Mouse (Mus musculus) embryonic facial prominence, embryonic 10.5 days (tissue): ENCODE results near the gene Zfp523. TPM values are rescaled to one million over a fixed set of nuclear protein-coding genes. Genes with fewer than 3 reads are reported as not detected.

Experiments used
- DNase-seq: peaks from one replicate; pipeline ENCODE4 v3.0.0-alpha.2; 2017; ENCODE audit warnings: low spot score
- H3K27ac ChIP-seq: fragments of 300-500 bp; sonication (generic); replicated peaks from 2 replicates; pipeline ENCODE4 v1.5.1; 2016; ENCODE audit warnings: mild to moderate bottlenecking
- H3K27me3 ChIP-seq: fragments of 300-500 bp; sonication (generic); replicated peaks from 2 replicates; pipeline ENCODE4 v1.6.1; 2016; ENCODE audit warnings: low read depth, mild to moderate bottlenecking; ENCODE audit not compliant: poor library complexity, severe bottlenecking
- H3K36me3 ChIP-seq: fragments of 300-500 bp; sonication (generic); replicated peaks from 2 replicates; pipeline ENCODE4 v1.6.1; 2016; ENCODE audit warnings: mild to moderate bottlenecking, moderate library complexity
- H3K4me1 ChIP-seq: fragments of 300-500 bp; sonication (generic); 2 replicates; pipeline ENCODE4 v1.6.1; 2016
- H3K4me3 ChIP-seq: fragments of 300-500 bp; sonication (generic); 2 replicates; pipeline ENCODE4 v1.5.1; 2016; ENCODE audit warnings: mild to moderate bottlenecking, moderate library complexity
- H3K9me3 ChIP-seq: fragments of 300-500 bp; sonication (generic); 2 replicates; pipeline ENCODE4 v1.6.1; 2016; ENCODE audit warnings: mild to moderate bottlenecking
- WGBS: fragments of 180-500 bp; shearing (Covaris S2); methylation state at CpG from one replicate; pipeline ENCODE4 v1.1.7; 2016; 5-methylcytosine and 5-hydroxymethylcytosine counted together
- polyA plus RNA-seq: library from polyadenylated mRNA; unstranded; fragments of >200 nt; fragmentation: Nextera tagmentation; extraction: Ambion mirVana; gene quantifications from 2 replicates; pipeline ENCODE4 v1.2.1, GENCODE M21; 2016

Zfp523 gene
- polyA plus RNA-seq, 1 experiment from 2014 or later: 35.9 TPM

DNA sequence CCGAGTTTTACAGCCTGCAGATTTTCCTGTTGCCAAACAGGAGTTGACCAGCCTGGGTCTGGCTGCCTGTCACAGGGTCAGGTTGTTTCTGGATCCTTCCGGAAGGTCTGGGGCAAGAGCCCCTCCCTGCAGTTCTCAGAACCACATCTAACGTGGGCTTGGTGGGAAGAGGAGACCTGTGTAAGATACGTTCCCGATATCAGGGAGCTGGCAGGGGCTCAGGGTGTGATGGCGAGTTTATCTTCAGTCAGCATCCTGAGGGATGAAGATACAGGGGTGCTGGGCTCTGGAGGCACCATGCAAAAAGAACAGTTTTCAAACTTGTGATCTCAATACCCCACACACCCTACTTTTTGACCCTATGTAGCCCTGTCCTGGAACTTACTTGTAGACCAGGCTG is 60.9 kb downstream of the Zfp523 start:
- H3K4me1 ChIP-seq: peaks cover 30% of the 10 kb centered on the region
- 84% methylated on average over 6 of the region's 6 CpGs for WGBS
- DNase-seq: no peak
- H3K9me3 ChIP-seq: no peaks in the 10 kb centered on the region
- no peaks in the 10 kb centered on the region for H3K27me3 ChIP-seq
- no peak overlapping the region for H3K4me3 ChIP-seq
- H3K36me3 ChIP-seq: peaks cover 52% of the 10 kb centered on the region
- no peak overlapping the region for H3K27ac ChIP-seq

DNA sequence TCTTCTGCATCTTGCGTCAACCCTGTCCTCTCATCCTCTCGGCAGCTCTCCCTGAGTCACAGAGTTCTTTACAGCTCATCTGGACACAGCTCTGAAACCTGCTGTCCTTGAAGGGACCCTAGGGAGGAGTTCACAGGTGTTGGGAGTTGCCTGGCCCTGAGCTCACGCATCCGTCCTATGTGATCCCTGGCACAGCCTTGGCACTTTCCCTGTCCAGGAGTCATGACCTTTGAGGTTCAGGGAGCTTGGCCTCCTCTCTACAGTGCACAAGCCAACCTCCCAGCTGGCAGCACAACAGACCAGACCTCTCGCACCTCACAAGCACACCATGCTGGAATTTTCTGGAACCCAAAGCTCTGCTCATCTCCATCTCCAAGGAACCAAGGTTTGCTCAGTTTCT is 63.9 kb downstream of the Zfp523 start:
- Histone ChIP-seq H3K4me3 (no peak overlapping the region), H3K27me3 (no peaks in the 10 kb centered on the region), H3K4me1 (peaks cover 27% of the 10 kb centered on the region), H3K36me3 (peaks cover 61% of the 10 kb centered on the region), H3K9me3 (no peaks in the 10 kb centered on the region), H3K27ac (no peak overlapping the region)
- WGBS: 95% methylated on average over 5 of the region's 5 CpGs
- no peak for DNase-seq

- 88% methylated on average over 6 of the region's 6 CpGs for WGBS
- DNase-seq: no peak
- H3K4me1 ChIP-seq: peaks cover 38% of the 10 kb centered on the region
- H3K4me3 ChIP-seq: no peak overlapping the region
- no peaks in the 10 kb centered on the region for H3K9me3 ChIP-seq
- no peak overlapping the region for H3K27ac ChIP-seq
- peaks cover 57% of the 10 kb centered on the region for H3K36me3 ChIP-seq
- H3K27me3 ChIP-seq: no peaks in the 10 kb centered on the region
These were observed 65.4 kb downstream of the Zfp523 start for GRCm38 (mm10) chr17:28242296-28242695.

DNA sequence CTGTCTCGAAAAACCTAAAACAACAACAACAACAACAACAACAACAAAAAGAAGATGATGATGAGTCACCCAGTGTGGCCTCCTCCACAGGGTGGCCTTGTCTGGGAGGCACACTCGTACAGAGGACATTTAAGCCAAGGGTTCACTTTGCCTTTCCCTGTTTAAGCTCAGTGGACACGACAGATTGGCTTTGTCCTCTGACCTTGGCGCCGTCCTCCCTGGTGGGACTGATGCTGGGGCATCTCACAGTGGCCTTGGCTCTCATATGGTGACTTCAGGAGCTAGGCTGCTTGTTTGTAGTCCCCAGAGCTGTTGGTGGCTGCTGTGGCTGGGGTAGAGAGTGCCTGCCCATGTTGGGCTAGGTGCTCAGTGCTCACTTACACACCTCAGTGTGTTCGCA is 67.3 kb downstream of the Zfp523 start:
- no peaks in the 10 kb centered on the region for H3K27me3 ChIP-seq
- peaks cover 42% of the 10 kb centered on the region for H3K36me3 ChIP-seq
- no peaks in the 10 kb centered on the region for H3K9me3 ChIP-seq
- H3K4me3 ChIP-seq: no peak overlapping the region
- H3K27ac ChIP-seq: peak overlapping the region; percentile 67; the same call in 1 of the 2 replicates
- DNase-seq: no peak
- H3K4me1 ChIP-seq: peaks cover 46% of the 10 kb centered on the region
- whole genome bisulfite sequencing: 83% methylated on average over 6 of the region's 6 CpGs

- H3K36me3 ChIP-seq: peaks cover 38% of the 10 kb centered on the region
- no peak overlapping the region for H3K4me3 ChIP-seq
- H3K4me1 ChIP-seq: peaks cover 46% of the 10 kb centered on the region
- 29% methylated on average over 6 of the region's 6 CpGs for WGBS
- no peaks in the 10 kb centered on the region for H3K9me3 ChIP-seq
- peak overlapping the region; percentile 67 for H3K27ac ChIP-seq
- DNase-seq: peak; percentile 38
- H3K27me3 ChIP-seq: no peaks in the 10 kb centered on the region
These were observed 67.8 kb downstream of the Zfp523 start for GRCm38 (mm10) chr17:28244714-28245113.

DNA sequence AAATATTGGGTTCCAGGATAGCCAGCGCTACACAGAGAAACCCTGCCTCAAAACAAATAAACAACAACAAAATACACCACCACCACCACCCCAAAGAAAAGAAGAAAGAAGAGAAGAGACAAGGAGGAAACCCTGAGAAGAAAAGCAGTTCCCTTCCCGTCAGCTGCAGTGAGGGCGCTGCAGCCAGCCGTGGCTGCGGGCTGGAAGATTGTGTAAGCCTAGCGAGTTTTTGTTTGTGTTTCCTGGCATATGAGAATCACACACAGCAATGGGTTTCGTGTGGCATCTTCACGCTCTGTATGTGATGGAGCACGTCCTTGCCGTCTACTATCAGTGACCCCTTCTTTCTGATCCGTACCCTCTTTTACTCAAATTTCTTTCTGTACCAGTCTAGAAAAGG is 69.7 kb downstream of the Zfp523 start:
- Histone ChIP-seq H3K9me3 (no peaks in the 10 kb centered on the region), H3K36me3 (peaks cover 28% of the 10 kb centered on the region), H3K4me3 (no peak overlapping the region), H3K27me3 (no peaks in the 10 kb centered on the region), H3K4me1 (peaks cover 46% of the 10 kb centered on the region), H3K27ac (peak overlapping the region; percentile 75)
- WGBS: 75% methylated on average over 11 of the region's 11 CpGs
- DNase-seq: no peak

GRCm38 (mm10) chr17:28247613-28248012 is 70.7 kb downstream of the Zfp523 start:
- WGBS: 35% methylated on average over 6 of the region's 6 CpGs
- no peaks in the 10 kb centered on the region for H3K27me3 ChIP-seq
- peak overlapping the region; percentile 75 for H3K27ac ChIP-seq
- DNase-seq: peak; percentile 67
- H3K4me3 ChIP-seq: no peak overlapping the region
- H3K4me1 ChIP-seq: peaks cover 41% of the 10 kb centered on the region
- peaks cover 26% of the 10 kb centered on the region for H3K36me3 ChIP-seq
- no peaks in the 10 kb centered on the region for H3K9me3 ChIP-seq

DNA sequence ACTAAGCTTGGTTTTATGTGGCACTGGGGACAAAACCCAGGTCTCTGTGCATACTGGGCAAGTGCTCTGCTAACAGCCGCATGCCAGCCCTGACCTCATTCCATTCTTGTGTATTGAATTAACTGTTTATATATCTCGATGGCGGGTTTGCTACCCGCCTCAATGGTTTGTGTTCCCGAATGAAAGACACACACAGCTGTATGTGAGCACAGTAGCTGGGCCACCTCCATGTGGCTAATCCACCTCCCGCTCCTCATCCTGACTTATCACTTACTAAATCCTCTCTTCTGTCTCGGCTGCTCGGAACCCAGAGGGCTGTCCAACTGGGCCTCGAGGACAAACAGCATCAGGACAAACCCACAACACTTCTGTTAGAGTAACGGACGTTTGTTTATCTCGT is 72.1 kb downstream of the Zfp523 start:
- H3K27me3 ChIP-seq: no peaks in the 10 kb centered on the region
- no peak overlapping the region for H3K4me3 ChIP-seq
- no peak for DNase-seq
- no peak overlapping the region for H3K27ac ChIP-seq
- H3K4me1 ChIP-seq: peaks cover 43% of the 10 kb centered on the region
- WGBS: 84% methylated on average over 12 of the region's 12 CpGs
- peaks cover 16% of the 10 kb centered on the region; the same call in 1 of the 2 replicates for H3K36me3 ChIP-seq
- no peaks in the 10 kb centered on the region for H3K9me3 ChIP-seq

DNA sequence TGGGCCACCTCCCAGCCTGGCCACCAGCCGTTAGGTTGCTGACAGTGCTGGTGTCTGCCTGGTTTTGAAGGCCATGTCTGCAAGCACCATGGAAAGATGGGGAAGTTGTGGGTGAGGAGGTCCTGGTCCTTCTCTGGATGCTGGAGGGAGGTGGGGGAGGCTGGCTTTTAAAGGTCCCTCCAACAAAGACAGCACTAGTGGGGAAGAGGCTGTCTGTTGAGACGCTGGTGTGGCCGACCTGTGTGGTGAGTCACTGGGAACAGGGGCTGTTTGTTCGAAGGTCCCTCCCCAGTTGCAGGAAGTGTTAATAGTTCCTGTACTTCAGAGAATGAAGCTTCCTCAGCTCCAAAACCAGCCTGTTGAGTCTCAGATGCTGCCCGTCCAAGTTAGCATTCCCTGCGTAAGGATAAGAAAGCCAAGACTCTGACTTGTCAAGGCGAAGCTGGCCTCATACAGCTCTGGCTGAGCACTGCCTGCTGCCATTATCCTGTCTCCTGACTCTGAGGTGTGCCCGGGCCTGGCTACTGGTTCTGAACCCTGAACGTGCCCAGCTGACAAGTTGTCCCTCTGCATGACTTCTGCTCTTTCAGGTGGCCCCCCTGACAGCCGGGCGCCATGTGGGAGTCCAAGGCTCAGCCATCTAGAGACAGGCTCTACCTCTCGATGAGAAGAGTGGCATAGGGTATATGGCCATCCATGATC is 74.8 kb downstream of the Zfp523 start:
- no peak for DNase-seq
- no peak overlapping the region for H3K4me3 ChIP-seq
- H3K36me3 ChIP-seq: peaks cover 13% of the 10 kb centered on the region; the same call in 1 of the 2 replicates
- no peaks in the 10 kb centered on the region for H3K27me3 ChIP-seq
- H3K4me1 ChIP-seq: peaks cover 44% of the 10 kb centered on the region
- H3K9me3 ChIP-seq: no peaks in the 10 kb centered on the region
- no peak overlapping the region for H3K27ac ChIP-seq
- 80% methylated on average over 12 of the region's 12 CpGs for WGBS

GRCm38 (mm10) chr17:28252281-28252648 is 75.3 kb downstream of the Zfp523 start:
- 80% methylated on average over 5 of the region's 5 CpGs for WGBS
- H3K4me1 ChIP-seq: peaks cover 44% of the 10 kb centered on the region
- DNase-seq: no peak

GRCm38 (mm10) chr17:28253216-28253615 is 76.3 kb downstream of the Zfp523 start:
- no peak overlapping the region for H3K27ac ChIP-seq
- 70% methylated on average over 7 of the region's 7 CpGs for WGBS
- no peaks in the 10 kb centered on the region for H3K9me3 ChIP-seq
- H3K36me3 ChIP-seq: peaks cover 13% of the 10 kb centered on the region; the same call in 1 of the 2 replicates
- H3K27me3 ChIP-seq: no peaks in the 10 kb centered on the region
- peak; percentile 28 for DNase-seq
- H3K4me3 ChIP-seq: no peak overlapping the region
- peaks cover 45% of the 10 kb centered on the region for H3K4me1 ChIP-seq

More at GRCm38 (mm10) chr17:28252281-28252648, 75.3 kb downstream of the Zfp523 start:
- Histone ChIP-seq H3K9me3 (no peaks in the 10 kb centered on the region), H3K4me3 (no peak overlapping the region), H3K36me3 (peaks cover 13% of the 10 kb centered on the region; the same call in 1 of the 2 replicates), H3K27ac (no peak overlapping the region), H3K27me3 (no peaks in the 10 kb centered on the region)

DNA sequence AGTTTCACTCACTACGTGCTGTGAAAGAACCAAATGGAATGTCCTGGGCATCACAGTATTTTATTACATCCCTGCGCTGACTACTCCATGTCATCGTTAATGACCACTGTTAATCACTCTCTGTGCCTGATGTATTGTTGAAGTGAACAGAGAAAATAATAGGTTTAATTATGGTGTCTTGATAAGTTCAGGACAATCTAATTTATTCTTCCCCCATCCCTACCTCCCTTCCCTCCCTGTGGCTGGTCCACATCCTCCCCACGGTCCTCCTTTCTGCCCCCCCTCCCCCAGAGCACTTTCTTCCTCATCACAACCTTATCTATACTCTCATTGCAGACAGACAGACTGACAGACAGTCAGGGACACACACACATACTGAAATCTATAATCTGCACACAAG is 77.9 kb downstream of the Zfp523 start:
- no peak overlapping the region for H3K4me3 ChIP-seq

More for the DNA sequence above, 77.9 kb downstream of the Zfp523 start:
- peaks cover 45% of the 10 kb centered on the region for H3K4me1 ChIP-seq
- H3K36me3 ChIP-seq: peaks cover 24% of the 10 kb centered on the region
- no peaks in the 10 kb centered on the region for H3K27me3 ChIP-seq
- H3K9me3 ChIP-seq: peaks cover 9% of the 10 kb centered on the region; the same call in 1 of the 2 replicates
- H3K27ac ChIP-seq: peak overlapping the region; percentile 40; the same call in 1 of the 2 replicates
- WGBS: 75% methylated on average over 4 of the region's 4 CpGs
- no peak for DNase-seq
